Mouse (Mus musculus): ENCODE measurements around the gene Pax4.

The Pax4 gene

GRCm38 (mm10) chr6:28449253-28449652 is at the start of gene Pax4:
Gene Pax4, minus strand, starts transcription at chr6:28449353.
- no peak for DNase-seq

- DNase-seq = peak; percentile 15 to 23
Measured at GRCm38 (mm10) chr6:28497837-28498236, 48.7 kb upstream of the Pax4 start.

- DNase-seq = no peak
Measured at GRCm38 (mm10) chr6:28491198-28491597, 42.0 kb upstream of the Pax4 start.

- no peak for DNase-seq
Measured at GRCm38 (mm10) chr6:28490612-28491011, 41.5 kb upstream of the Pax4 start.

- DNase-seq = no peak
Measured at GRCm38 (mm10) chr6:28488204-28488851, 39.2 kb upstream of the Pax4 start.

- DNase-seq = no peak
Measured at GRCm38 (mm10) chr6:28486905-28487304, 37.8 kb upstream of the Pax4 start.

GRCm38 (mm10) chr6:28486471-28486870 is 37.3 kb upstream of the Pax4 start:
- DNase-seq = no peak

GRCm38 (mm10) chr6:28486008-28486407 is 36.9 kb upstream of the Pax4 start:
- no peak for DNase-seq

- DNase-seq = no peak
Measured at GRCm38 (mm10) chr6:28482711-28483315, 33.7 kb upstream of the Pax4 start.

GRCm38 (mm10) chr6:28480752-28481492 is 31.8 kb upstream of the Pax4 start:
- no peak for DNase-seq

- DNase-seq = peak; percentile 98 to 99
Measured at GRCm38 (mm10) chr6:28479865-28480751, 31.0 kb upstream of the Pax4 start.

GRCm38 (mm10) chr6:28474839-28475238 is 25.7 kb upstream of the Pax4 start, which contains the start of gene Snd1:
Gene Snd1, plus strand, starts transcription at chr6:28475139.
- no peak for DNase-seq

GRCm38 (mm10) chr6:28474211-28474610 is 25.1 kb upstream of the Pax4 start:
- DNase-seq = no peak

- no peak for DNase-seq
Measured at GRCm38 (mm10) chr6:28471284-28472035, 22.3 kb upstream of the Pax4 start.

- no peak for DNase-seq
Measured at GRCm38 (mm10) chr6:28470621-28471020, 21.5 kb upstream of the Pax4 start.

- DNase-seq = no peak
Measured at GRCm38 (mm10) chr6:28470017-28470602, 21.0 kb upstream of the Pax4 start.

GRCm38 (mm10) chr6:28464630-28465029 is 15.5 kb upstream of the Pax4 start:
- DNase-seq = no peak

- DNase-seq = peak; percentile 80 to 81
Measured at GRCm38 (mm10) chr6:28460534-28460933, 11.4 kb upstream of the Pax4 start.

- no peak for DNase-seq
Measured at GRCm38 (mm10) chr6:28459221-28459668, 10.1 kb upstream of the Pax4 start.

- DNase-seq = no peak
Measured at GRCm38 (mm10) chr6:28450977-28451376, 1.8 kb upstream of the Pax4 start.

- peak; percentile 15 to 18 for DNase-seq
Measured at GRCm38 (mm10) chr6:28450481-28450880, 1.3 kb upstream of the Pax4 start.

- DNase-seq = no peak
Measured at GRCm38 (mm10) chr6:28447937-28448336, 1.2 kb downstream of the Pax4 start.

Data from kidney, postnatal 4 days (tissue).